Mouse (Mus musculus) gastrocnemius, postnatal 10 days (tissue): Measurements from ENCODE around the gene Oxct2a. TPM values are rescaled to one million over a fixed set of nuclear protein-coding genes. Genes with fewer than 3 reads are reported as not detected.
"Not testable (repeated sequence)": the region's sequence is repeated elsewhere in the genome, so short reads cannot be mapped to it uniquely, and the experiment has no call there.

Source experiments
- DNase-seq: peaks from one replicate; pipeline ENCODE4 v3.0.0; 2021; ENCODE audit warnings: mixed read lengths
- total RNA-seq, 2 experiments: library from RNA; stranded (reverse); gene quantifications; 2 replicates each; pipeline ENCODE4 v1.2.3; 2021

Oxct2a gene
- total RNA-seq, 2 experiments from 2014 or later = 0.34 TPM; not detected in 1

- DNase-seq = no peak
Observed at GRCm38 (mm10) chr4:123311845-123312244, 11.6 kb downstream of the Oxct2a start.

- DNase-seq = no peak
Observed at GRCm38 (mm10) chr4:123308292-123308691, 15.1 kb downstream of the Oxct2a start.

- no peak for DNase-seq
Observed at GRCm38 (mm10) chr4:123306999-123307398, 16.4 kb downstream of the Oxct2a start.

GRCm38 (mm10) chr4:123305789-123306188, 17.6 kb downstream of the Oxct2a start:
- no peak for DNase-seq

GRCm38 (mm10) chr4:123298980-123299670, 24.3 kb downstream of the Oxct2a start:
- peak; percentile 59 for DNase-seq

GRCm38 (mm10) chr4:123298226-123298625, 25.2 kb downstream of the Oxct2a start:
- no peak for DNase-seq

- DNase-seq = no peak
Observed at GRCm38 (mm10) chr4:123297195-123297960, 26.1 kb downstream of the Oxct2a start.

GRCm38 (mm10) chr4:123296148-123296534, 27.3 kb downstream of the Oxct2a start:
- DNase-seq = no peak

GRCm38 (mm10) chr4:123295516-123296147, 27.8 kb downstream of the Oxct2a start:
- DNase-seq = no peak

- DNase-seq = not testable (repeated sequence)
Observed at GRCm38 (mm10) chr4:123295026-123295425, 28.4 kb downstream of the Oxct2a start.

- DNase-seq = no peak
Observed at GRCm38 (mm10) chr4:123293661-123294443, 29.6 kb downstream of the Oxct2a start.

- DNase-seq = no peak
Observed at GRCm38 (mm10) chr4:123292989-123293388, 30.4 kb downstream of the Oxct2a start.

GRCm38 (mm10) chr4:123292390-123292789, 31.0 kb downstream of the Oxct2a start:
- DNase-seq = no peak

GRCm38 (mm10) chr4:123289038-123289437, 34.4 kb downstream of the Oxct2a start:
- no peak for DNase-seq

GRCm38 (mm10) chr4:123286790-123287189, 36.6 kb downstream of the Oxct2a start:
- no peak for DNase-seq

GRCm38 (mm10) chr4:123284731-123285624, 38.5 kb downstream of the Oxct2a start:
- DNase-seq = no peak

GRCm38 (mm10) chr4:123283675-123284064, 39.8 kb downstream of the Oxct2a start:
- DNase-seq = not testable (repeated sequence)

GRCm38 (mm10) chr4:123282915-123283674, 40.3 kb downstream of the Oxct2a start:
- peak; percentile 55 for DNase-seq

- DNase-seq = peak; percentile 90
Observed at GRCm38 (mm10) chr4:123282500-123282899, 40.9 kb downstream of the Oxct2a start.

- DNase-seq = no peak
Observed at GRCm38 (mm10) chr4:123280117-123280516, 43.3 kb downstream of the Oxct2a start.
